Mouse (Mus musculus): Measurements from ENCODE around the gene Cdkn2b.

GRCm38 (mm10) chr4:89285688-89286087, 25.2 kb downstream of the Cdkn2b start:
- TF ChIP-seq CTCF (conservative IDR thresholded peaks at IDR 0.05; ENCODE audit: insufficient read depth, insufficient read length, low read depth, low read length) (no peak), POLR2A (IDR thresholded peaks at IDR 0.05; ENCODE audit: low read depth, low read length) (no peak)
